Mouse (Mus musculus): ENCODE measurements around the gene Vars. TPM values are rescaled to one million over a fixed set of nuclear protein-coding genes. Genes with fewer than 3 reads are reported as not detected.
"Not testable (repeated sequence)": the region's sequence is repeated elsewhere in the genome, so short reads cannot be mapped to it uniquely, and the experiment has no call there.

The Vars gene
- polyA plus RNA-seq, 1 experiment from 2014 or later, result 74.0 TPM

DNA sequence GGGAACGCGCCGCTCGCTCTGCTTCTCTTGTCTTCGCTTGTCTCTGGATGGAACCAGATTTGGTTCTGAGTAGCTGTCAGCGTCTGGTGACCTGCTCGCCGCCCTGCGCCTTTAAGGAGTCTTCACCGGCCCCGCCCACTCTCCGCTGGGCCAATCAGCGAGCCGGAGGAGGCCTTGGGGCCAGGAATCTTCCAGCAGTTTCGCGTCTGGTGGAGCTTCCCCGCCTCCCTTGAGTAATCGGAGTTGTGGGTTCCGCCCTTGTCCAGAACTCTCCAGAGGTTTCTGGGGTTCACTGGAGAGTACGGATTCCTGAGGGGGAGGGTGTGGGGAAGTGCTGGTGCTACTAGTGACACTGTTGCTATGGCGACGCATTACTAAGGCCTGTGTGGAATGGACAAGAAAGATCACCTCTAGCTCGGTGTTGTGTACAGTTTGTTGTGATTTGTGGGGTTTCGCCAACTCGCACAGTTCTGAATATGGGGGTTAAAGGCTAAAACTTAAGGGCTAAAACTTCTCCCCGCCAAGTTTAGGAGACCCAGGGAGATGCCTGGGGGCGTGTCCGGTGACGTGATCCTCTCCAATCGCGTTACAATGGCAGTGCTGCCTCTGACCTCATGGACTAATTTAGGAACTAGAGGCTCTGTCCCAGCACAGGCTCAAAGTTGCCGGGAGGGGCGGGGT is 28.6 kb upstream of the Vars start, which contains the start of the genes Hspa1a and Hspa1l:
Hspa1a (minus strand) TSS at position 88 of the 681 bp plus-strand sequence.
Hspa1l (plus strand) TSS at position 635 of the 681 bp plus-strand sequence.
- not testable (repeated sequence) for H3K27ac ChIP-seq (ENCODE audit: low read depth, low read length); H3K9ac ChIP-seq (ENCODE audit: low read depth, low read length); H3K9me3 ChIP-seq (ENCODE audit: control insufficient read depth); H3K36me3 ChIP-seq (ENCODE audit: control insufficient read depth, insufficient read depth); H3K4me1 ChIP-seq (replicated peaks; ENCODE audit: control insufficient read depth, insufficient read depth, low read length)
- peak; percentile 95 for ATAC-seq
- H3K27me3 ChIP-seq (replicated peaks; ENCODE audit: control insufficient read depth, insufficient read depth, low read length), result peaks cover 15% of the 10 kb centered on the region
- peak within 1 kb of the TSS; percentile 64 for H3K4me2 ChIP-seq (replicated peaks; ENCODE audit: low read depth)
- peak within 1 kb of the TSS; percentile 28 for H3K4me3 ChIP-seq (ENCODE audit: low read depth, low read length)
- under 1% methylated on average over 29 of the region's 33 CpGs for WGBS

DNA sequence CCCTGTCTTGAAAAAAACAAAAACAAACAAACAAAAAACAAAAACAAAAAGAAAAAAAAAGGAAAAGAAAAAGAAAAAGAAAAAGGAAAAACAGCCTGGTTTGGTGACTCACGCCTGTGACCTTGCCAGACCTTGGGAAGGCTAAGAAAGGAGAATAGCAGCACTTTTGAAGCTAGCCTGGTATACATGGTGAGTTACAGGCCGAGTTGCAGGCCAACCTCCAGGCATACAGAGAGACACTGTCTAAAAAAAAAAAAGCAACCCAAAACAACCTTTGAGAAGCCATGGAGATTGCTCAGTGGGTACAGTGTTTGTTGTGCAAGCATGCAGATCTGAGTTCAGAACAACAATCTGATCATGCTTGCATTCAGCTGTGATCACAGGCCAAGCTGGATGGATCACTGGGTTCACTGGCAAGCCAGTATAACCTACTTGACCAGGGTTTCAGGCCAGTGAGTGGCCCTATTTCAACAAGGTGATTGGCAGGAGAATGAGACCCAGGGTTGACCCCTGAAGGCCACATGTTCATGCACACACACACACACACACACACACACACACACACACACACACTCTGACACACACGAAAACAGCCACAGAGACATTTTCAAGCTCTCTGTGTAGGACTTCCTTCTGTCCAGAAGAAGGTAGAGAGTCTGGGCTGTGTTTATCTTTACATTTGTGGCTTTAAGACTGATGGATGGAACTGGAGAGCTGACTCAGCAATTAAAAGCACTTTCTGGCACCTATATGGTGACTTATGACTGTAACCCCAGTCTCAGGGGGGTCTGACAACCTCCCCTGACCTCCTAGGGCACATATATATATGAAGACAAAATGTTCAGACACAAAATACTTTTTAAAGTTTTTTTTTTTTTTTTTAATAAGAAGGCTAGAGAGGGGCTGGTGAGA is 24.9 kb upstream of the Vars start:
- no peaks in the 10 kb centered on the region for H3K27me3 ChIP-seq (replicated peaks; ENCODE audit: control insufficient read depth, insufficient read depth, low read length)
- no peaks in the 10 kb centered on the region for H3K36me3 ChIP-seq (ENCODE audit: control insufficient read depth, insufficient read depth)
- ATAC-seq, result no peak
- WGBS, result 78% methylated on average over 3 of the region's 3 CpGs
- no peak overlapping the region for H3K4me2 ChIP-seq (replicated peaks; ENCODE audit: low read depth)
- no peak for TF ChIP-seq CTCF (IDR thresholded peaks at IDR 0.05; ENCODE audit: low read depth)
- H3K4me3 ChIP-seq (ENCODE audit: low read depth, low read length), result no peak overlapping the region
- no peaks in the 10 kb centered on the region for H3K9me3 ChIP-seq (ENCODE audit: control insufficient read depth)
- H3K27ac ChIP-seq (ENCODE audit: low read depth, low read length), result no peak overlapping the region
- no peak overlapping the region for H3K9ac ChIP-seq (ENCODE audit: low read depth, low read length)
- H3K4me1 ChIP-seq (replicated peaks; ENCODE audit: control insufficient read depth, insufficient read depth, low read length), result 0 out of 2 replicates have a peak, but pooled peaks cover 6% of the 10 kb centered on the region

DNA sequence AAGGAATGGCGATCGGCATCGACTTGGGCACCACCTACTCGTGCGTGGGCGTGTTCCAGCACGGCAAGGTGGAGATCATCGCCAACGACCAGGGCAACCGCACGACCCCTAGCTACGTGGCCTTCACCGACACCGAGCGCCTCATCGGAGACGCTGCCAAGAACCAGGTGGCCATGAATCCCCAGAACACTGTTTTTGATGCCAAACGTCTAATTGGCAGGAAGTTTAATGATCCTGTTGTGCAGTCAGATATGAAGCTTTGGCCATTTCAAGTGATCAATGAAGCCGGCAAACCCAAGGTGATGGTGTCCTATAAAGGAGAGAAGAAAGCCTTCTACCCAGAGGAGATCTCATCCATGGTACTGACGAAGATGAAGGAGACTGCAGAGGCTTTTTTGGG is 23.8 kb upstream of the Vars start:
- ATAC-seq, result no peak
- no peak overlapping the region for H3K4me3 ChIP-seq (ENCODE audit: low read depth, low read length)
- 0 out of 2 replicates have a peak, but pooled peaks cover 6% of the 10 kb centered on the region for H3K4me1 ChIP-seq (replicated peaks; ENCODE audit: control insufficient read depth, insufficient read depth, low read length)
- TF ChIP-seq CTCF (IDR thresholded peaks at IDR 0.05; ENCODE audit: low read depth), result no peak
- H3K9ac ChIP-seq (ENCODE audit: low read depth, low read length), result no peak overlapping the region
- 94% methylated on average over 20 of the region's 20 CpGs for WGBS
- H3K9me3 ChIP-seq (ENCODE audit: control insufficient read depth), result no peaks in the 10 kb centered on the region
- H3K36me3 ChIP-seq (ENCODE audit: control insufficient read depth, insufficient read depth), result no peaks in the 10 kb centered on the region
- H3K27me3 ChIP-seq (replicated peaks; ENCODE audit: control insufficient read depth, insufficient read depth, low read length), result no peaks in the 10 kb centered on the region
- no peak overlapping the region for H3K4me2 ChIP-seq (replicated peaks; ENCODE audit: low read depth)
- no peak overlapping the region for H3K27ac ChIP-seq (ENCODE audit: low read depth, low read length)

DNA sequence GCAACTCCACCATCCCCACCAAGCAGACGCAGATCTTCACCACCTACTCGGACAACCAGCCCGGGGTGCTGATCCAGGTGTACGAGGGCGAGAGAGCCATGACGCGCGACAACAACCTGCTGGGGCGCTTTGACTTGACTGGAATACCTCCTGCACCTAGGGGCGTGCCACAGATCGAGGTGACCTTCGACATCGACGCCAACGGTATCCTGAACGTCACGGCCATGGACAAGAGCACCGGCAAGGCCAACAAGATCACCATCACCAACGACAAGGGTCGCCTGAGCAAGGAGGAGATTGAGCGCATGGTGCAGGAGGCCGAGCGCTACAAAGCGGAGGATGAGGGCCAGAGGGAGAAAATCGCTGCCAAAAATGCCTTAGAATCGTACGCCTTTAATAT is 22.5 kb upstream of the Vars start:
- no peak for TF ChIP-seq CTCF (IDR thresholded peaks at IDR 0.05; ENCODE audit: low read depth)
- 89% methylated on average over 27 of the region's 27 CpGs for whole genome bisulfite sequencing

DNA sequence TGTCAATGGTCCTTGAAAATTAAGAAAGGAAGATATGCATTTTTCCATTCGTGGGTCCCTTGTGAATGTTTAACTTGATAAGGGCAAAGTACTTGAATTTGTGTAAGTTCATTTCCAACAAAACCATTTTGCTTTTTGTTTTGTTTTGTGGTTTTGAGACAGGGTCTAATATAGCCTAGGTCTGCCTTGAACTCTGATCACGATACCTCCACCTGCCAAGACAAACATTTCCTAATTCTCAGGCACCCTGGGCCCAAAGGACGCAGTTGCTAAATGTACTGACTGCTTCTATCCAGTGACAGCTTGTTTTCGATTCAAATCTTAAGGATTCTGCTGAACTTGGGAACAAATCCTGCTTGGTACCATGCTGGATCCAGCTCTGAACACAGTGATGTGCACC is 21.2 kb upstream of the Vars start:
- H3K9ac ChIP-seq (ENCODE audit: low read depth, low read length), result no peak overlapping the region
- TF ChIP-seq CTCF (IDR thresholded peaks at IDR 0.05; ENCODE audit: low read depth), result no peak
- H3K4me2 ChIP-seq (replicated peaks; ENCODE audit: low read depth), result no peak overlapping the region
- no peak overlapping the region for H3K4me3 ChIP-seq (ENCODE audit: low read depth, low read length)
- 67% methylated on average over 4 of the region's 4 CpGs for WGBS
- no peaks in the 10 kb centered on the region for H3K9me3 ChIP-seq (ENCODE audit: control insufficient read depth)
- H3K27me3 ChIP-seq (replicated peaks; ENCODE audit: control insufficient read depth, insufficient read depth, low read length), result no peaks in the 10 kb centered on the region
- no peak overlapping the region for H3K27ac ChIP-seq (ENCODE audit: low read depth, low read length)
- ATAC-seq, result no peak
- H3K36me3 ChIP-seq (ENCODE audit: control insufficient read depth, insufficient read depth), result no peaks in the 10 kb centered on the region
- no peaks in the 10 kb centered on the region for H3K4me1 ChIP-seq (replicated peaks; ENCODE audit: control insufficient read depth, insufficient read depth, low read length)

More for the DNA sequence above, 22.5 kb upstream of the Vars start:
- no peak overlapping the region for H3K27ac ChIP-seq (ENCODE audit: low read depth, low read length)
- H3K36me3 ChIP-seq (ENCODE audit: control insufficient read depth, insufficient read depth), result no peaks in the 10 kb centered on the region
- no peaks in the 10 kb centered on the region for H3K27me3 ChIP-seq (replicated peaks; ENCODE audit: control insufficient read depth, insufficient read depth, low read length)
- no peak for ATAC-seq
- no peaks in the 10 kb centered on the region for H3K9me3 ChIP-seq (ENCODE audit: control insufficient read depth)
- no peak overlapping the region for H3K9ac ChIP-seq (ENCODE audit: low read depth, low read length)
- H3K4me1 ChIP-seq (replicated peaks; ENCODE audit: control insufficient read depth, insufficient read depth, low read length), result no peaks in the 10 kb centered on the region
- no peak overlapping the region for H3K4me2 ChIP-seq (replicated peaks; ENCODE audit: low read depth)
- no peak overlapping the region for H3K4me3 ChIP-seq (ENCODE audit: low read depth, low read length)

DNA sequence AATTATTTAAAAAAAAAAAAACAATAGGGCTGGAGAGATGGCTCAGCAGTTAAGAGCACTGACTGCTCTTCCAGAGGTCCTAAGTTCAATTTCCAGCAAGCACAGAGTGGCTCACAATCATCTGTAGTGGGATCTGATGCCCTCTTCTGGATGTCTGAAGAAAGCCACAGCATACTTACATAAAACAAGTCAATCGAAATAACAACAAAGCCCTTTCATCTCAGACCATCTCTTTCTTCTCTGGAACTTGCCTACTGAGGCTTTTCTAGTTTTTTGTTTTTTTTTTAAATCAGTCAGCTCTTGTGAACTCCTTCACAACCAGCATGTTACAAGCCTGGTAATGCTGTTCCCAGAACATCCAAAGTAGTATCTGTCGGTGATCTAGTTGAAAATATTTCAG is 20.1 kb upstream of the Vars start:
- Histone ChIP-seq H3K4me1 (replicated peaks; ENCODE audit: control insufficient read depth, insufficient read depth, low read length) (no peaks in the 10 kb centered on the region), H3K9ac (ENCODE audit: low read depth, low read length) (peak overlapping the region; percentile 72; the same call in 1 of the 2 replicates), H3K4me3 (ENCODE audit: low read depth, low read length) (peak overlapping the region; percentile 73), H3K27me3 (replicated peaks; ENCODE audit: control insufficient read depth, insufficient read depth, low read length) (no peaks in the 10 kb centered on the region), H3K36me3 (ENCODE audit: control insufficient read depth, insufficient read depth) (peaks cover 9% of the 10 kb centered on the region), H3K27ac (ENCODE audit: low read depth, low read length) (0 out of 2 replicates have a peak overlapping the region, but pooled peaks have one; percentile 17), H3K9me3 (ENCODE audit: control insufficient read depth) (no peaks in the 10 kb centered on the region), H3K4me2 (replicated peaks; ENCODE audit: low read depth) (peak overlapping the region; percentile 91)
- 3% methylated on average over 2 of the region's 2 CpGs for WGBS
- no peak for ATAC-seq
- peak; percentile 86 for TF ChIP-seq CTCF (IDR thresholded peaks at IDR 0.05; ENCODE audit: low read depth)

Measured in intestine, postnatal 0 days (tissue).